Mouse (Mus musculus) C2C12 (cell line): ENCODE results near the gene Il27. TPM values are rescaled to one million over a fixed set of nuclear protein-coding genes. Genes with fewer than 3 reads are reported as not detected.

Source experiments
- H3K27me3 ChIP-seq: one replicate; pipeline ENCODE4 v1.6.1; 2011; ENCODE audit not compliant: control insufficient read depth, insufficient read depth, insufficient read length
- H3K36me3 ChIP-seq: one replicate; pipeline ENCODE4 v1.6.1; 2011; ENCODE audit not compliant: control insufficient read depth, insufficient read depth
- H3K4me3 ChIP-seq: one replicate; pipeline ENCODE4 v1.5.1; 2011; ENCODE audit warnings: mild to moderate bottlenecking, control low read depth; ENCODE audit not compliant: poor library complexity, insufficient read depth, severe bottlenecking
- H3K79me2 ChIP-seq: one replicate; pipeline ENCODE4 v1.6.1; 2011; ENCODE audit not compliant: control insufficient read depth, insufficient read depth
- H3K79me3 ChIP-seq: one replicate; pipeline ENCODE4 v1.6.1; 2011; ENCODE audit warnings: low read depth, control low read depth
- H3ac ChIP-seq: one replicate; pipeline ENCODE3; 2011; ENCODE audit warnings: low read depth; ENCODE audit not compliant: control insufficient read depth, insufficient read length
- CEBPB ChIP-seq: IDR thresholded peaks from one replicate; pipeline ENCODE4 v1.6.1; 2011; ENCODE audit warnings: low read depth, mild to moderate bottlenecking, control low read depth, moderate library complexity
- CTCF ChIP-seq: IDR thresholded peaks from one replicate; pipeline ENCODE4 v1.5.1; 2011; ENCODE audit not compliant: control insufficient read depth, insufficient read depth, insufficient read length
- FOSL1 ChIP-seq: IDR thresholded peaks from one replicate; pipeline ENCODE4 v1.8.0; 2011; ENCODE audit warnings: mild to moderate bottlenecking, low read length; ENCODE audit not compliant: poor library complexity, insufficient read depth, severe bottlenecking
- MAX ChIP-seq: IDR thresholded peaks from one replicate; pipeline ENCODE4 v1.6.1; 2011; ENCODE audit warnings: mild to moderate bottlenecking, control low read depth
- MYOD1 ChIP-seq: IDR thresholded peaks from one replicate; pipeline ENCODE4 v1.6.1; 2011; ENCODE audit warnings: low read depth; ENCODE audit not compliant: control insufficient read depth, insufficient read length
- MYOG ChIP-seq: IDR thresholded peaks from one replicate; pipeline ENCODE4 v1.6.1; 2011; ENCODE audit not compliant: control insufficient read depth, insufficient read length; ENCODE audit errors: extremely low read depth
- USF1 ChIP-seq: IDR thresholded peaks from one replicate; pipeline ENCODE4 v1.6.1; 2011; ENCODE audit warnings: low read depth, mild to moderate bottlenecking, control low read depth, moderate library complexity
- polyA plus RNA-seq: library from polyadenylated mRNA; unstranded; fragments of >200 nt; fragmentation: generic; extraction: Trizol; gene quantifications from one replicate; pipeline ENCODE4 v1.2.1, GENCODE M21; 2012; ENCODE audit warnings: missing spikeins

Gene Il27
- polyA plus RNA-seq, 1 experiment = not detected

GRCm38 (mm10) chr7:126632478-126632877 is 37.7 kb upstream of the Il27 start:
- Histone ChIP-seq H3K36me3 (no peaks in the 10 kb centered on the region), H3K4me3 (no peak overlapping the region), H3K79me2 (no peaks in the 10 kb centered on the region), H3ac (no peak overlapping the region), H3K79me3 (no peaks in the 10 kb centered on the region), H3K27me3 (no peaks in the 10 kb centered on the region)
- no peak for TF ChIP-seq MAX
- no peak for TF ChIP-seq MYOD1
- no peak for TF ChIP-seq USF1
- no peak for TF ChIP-seq FOSL1
- no peak for TF ChIP-seq CEBPB
- TF ChIP-seq CTCF = no peak
- no peak for TF ChIP-seq MYOG

- H3K4me3 ChIP-seq = no peak within 1 kb of the TSS
- no peak for TF ChIP-seq CEBPB
- TF ChIP-seq FOSL1 = no peak
- TF ChIP-seq CTCF = no peak
- TF ChIP-seq MYOG = no peak
- TF ChIP-seq MYOD1 = peak; percentile 9
- TF ChIP-seq MAX = no peak
- no peak for TF ChIP-seq USF1
- no peak within 1 kb of the TSS for H3ac ChIP-seq
- H3K79me3 ChIP-seq = no peaks in the 10 kb centered on the region
- no peaks in the 10 kb centered on the region for H3K79me2 ChIP-seq
- no peaks in the 10 kb centered on the region for H3K27me3 ChIP-seq
- H3K36me3 ChIP-seq = no peaks in the 10 kb centered on the region
These were observed 36.2 kb upstream of the Il27 start, which contains the start of gene Nupr1 for GRCm38 (mm10) chr7:126630824-126631518. Gene Nupr1, minus strand, starts transcription at chr7:126630861.

GRCm38 (mm10) chr7:126629915-126630314 is 35.2 kb upstream of the Il27 start:
- Histone ChIP-seq H3K79me2 (no peaks in the 10 kb centered on the region), H3K79me3 (no peaks in the 10 kb centered on the region), H3K36me3 (no peaks in the 10 kb centered on the region), H3K27me3 (no peaks in the 10 kb centered on the region), H3ac (no peak overlapping the region), H3K4me3 (no peak overlapping the region)
- no peak for TF ChIP-seq MYOD1
- TF ChIP-seq FOSL1 = no peak
- TF ChIP-seq CEBPB = no peak
- TF ChIP-seq CTCF = no peak
- TF ChIP-seq MAX = no peak
- TF ChIP-seq USF1 = no peak
- no peak for TF ChIP-seq MYOG

- no peak overlapping the region for H3K4me3 ChIP-seq
- no peaks in the 10 kb centered on the region for H3K27me3 ChIP-seq
- TF ChIP-seq CEBPB = no peak
- TF ChIP-seq MYOD1 = no peak
- H3ac ChIP-seq = no peak overlapping the region
- H3K36me3 ChIP-seq = no peaks in the 10 kb centered on the region
- peaks cover 2% of the 10 kb centered on the region for H3K79me3 ChIP-seq
- peaks cover 15% of the 10 kb centered on the region for H3K79me2 ChIP-seq
These were observed 33.4 kb upstream of the Il27 start for GRCm38 (mm10) chr7:126628111-126628510.

- Histone ChIP-seq H3K27me3 (no peaks in the 10 kb centered on the region), H3K36me3 (no peaks in the 10 kb centered on the region), H3K4me3 (no peak overlapping the region), H3ac (no peak overlapping the region), H3K79me2 (peaks cover 15% of the 10 kb centered on the region), H3K79me3 (peaks cover 2% of the 10 kb centered on the region)
- no peak for TF ChIP-seq MYOG
- no peak for TF ChIP-seq FOSL1
- no peak for TF ChIP-seq CTCF
- TF ChIP-seq MAX = no peak
- TF ChIP-seq CEBPB = no peak
- no peak for TF ChIP-seq MYOD1
- no peak for TF ChIP-seq USF1
These were observed 31.3 kb upstream of the Il27 start for GRCm38 (mm10) chr7:126625807-126626600.
